In the genomic region with DNA sequence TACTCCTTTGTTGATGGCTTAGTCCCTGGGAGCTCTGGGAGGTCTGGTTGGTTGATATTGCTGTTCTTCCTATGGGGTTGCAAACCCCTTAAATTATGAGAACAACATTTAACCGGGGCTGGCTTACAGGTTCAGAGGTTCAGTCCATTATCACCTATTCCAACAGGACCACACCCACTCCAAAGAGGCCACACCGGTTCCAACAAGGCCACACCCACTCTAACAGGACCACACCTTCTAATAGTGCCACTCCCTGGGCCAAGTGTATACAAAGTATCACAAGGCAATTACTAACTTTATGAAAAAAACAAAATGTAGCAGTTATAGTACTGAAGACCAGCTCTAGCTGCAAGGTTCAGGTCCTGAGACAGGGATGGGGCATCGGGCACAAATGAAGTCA, we compare ENCODE assay signal across 14 mouse cellular contexts. TPM values are rescaled to one million over a fixed set of nuclear protein-coding genes. Genes with fewer than 3 reads are reported as not detected.
"Had no signal": no experiment of that assay in that cellular context is flagged by ENCODE, and none has a peak within 500 bp of the region (broad histone marks: within the 10 kb centered on the region; RNA-seq: fewer than 3 reads in every experiment).

No protein-coding gene starts in this region.

- H3K9ac ChIP-seq: liver, embryonic 15.5 days; lung, embryonic 15.5 days; neural tube, embryonic 12.5 days had no signal

- H3K27me3 ChIP-seq: liver, embryonic 15.5 days; lung, embryonic 15.5 days; neural tube, embryonic 12.5 days had no signal

- H3K9me3 ChIP-seq: limb, embryonic 10.5 days; liver, embryonic 15.5 days; lung, embryonic 15.5 days; neural tube, embryonic 12.5 days had no signal

- H3K4me1 ChIP-seq: neural tube, embryonic 12.5 days had no signal

- DNase-seq: kidney, adult 11 months; kidney, adult 9 months; kidney, postnatal 36 days; midbrain, embryonic 14.5 days; thymus, adult 2 months; thymus, postnatal 25 days had no signal

- H3K4me3 ChIP-seq: limb, embryonic 10.5 days; liver, embryonic 15.5 days; lung, embryonic 15.5 days; neural tube, embryonic 12.5 days had no signal

- H3K27ac ChIP-seq: kidney, postnatal 0 days; limb, embryonic 10.5 days; liver, embryonic 15.5 days; lung, embryonic 15.5 days; neural tube, embryonic 12.5 days had no signal

- H3K4me2 ChIP-seq: liver, embryonic 15.5 days; lung, embryonic 15.5 days; neural tube, embryonic 12.5 days had no signal

- H3K36me3 ChIP-seq: limb, embryonic 10.5 days; liver, embryonic 15.5 days; lung, embryonic 15.5 days; neural tube, embryonic 12.5 days had no signal

RNA-seq across cellular contexts. Expression of gene Myl2, which starts 16.3 kb away (rescaled TPM):
- total RNA-seq: megakaryocyte progenitor cell, adult 5-6 weeks had no signal
- polyA plus RNA-seq: urinary bladder, adult 2 months had no signal

RNA-seq across cellular contexts. Expression of gene Ccdc63, which starts 56.2 kb away (rescaled TPM):
- polyA plus RNA-seq: kidney, postnatal 0 days; limb, embryonic 10.5 days; lung, embryonic 15.5 days; midbrain, embryonic 14.5 days; neural tube, embryonic 12.5 days; stomach, embryonic 14.5 days had no signal
